Mouse (Mus musculus) MEL-GATA-1-ER (cell line): Measurements from ENCODE around the gene Slc15a5.
A peak's percentile ranks its signal among the peaks of the same experiment; 100 is the strongest.

Source experiments
- DNase-seq: peaks from one replicate; pipeline ENCODE4 v3.0.0-alpha.2; 2012; ENCODE audit warnings: low read depth; ENCODE audit errors: extremely low read depth

The Slc15a5 gene

GRCm38 (mm10) chr6:138069921-138070320, 9.8 kb downstream of the Slc15a5 start:
- DNase-seq: no peak

GRCm38 (mm10) chr6:138055572-138055971, 24.1 kb downstream of the Slc15a5 start:
- DNase-seq: no peak

- DNase-seq: no peak
Observed at GRCm38 (mm10) chr6:138054956-138055355, 24.8 kb downstream of the Slc15a5 start.

GRCm38 (mm10) chr6:138054166-138054565, 25.6 kb downstream of the Slc15a5 start:
- peak; percentile 0 for DNase-seq

- DNase-seq: no peak
Observed at GRCm38 (mm10) chr6:138053686-138054085, 26.0 kb downstream of the Slc15a5 start.

GRCm38 (mm10) chr6:138045364-138045763, 34.4 kb downstream of the Slc15a5 start:
- DNase-seq: no peak

- no peak for DNase-seq
Observed at GRCm38 (mm10) chr6:138042891-138043290, 36.8 kb downstream of the Slc15a5 start.

- no peak for DNase-seq
Observed at GRCm38 (mm10) chr6:138041865-138042264, 37.9 kb downstream of the Slc15a5 start.

- no peak for DNase-seq
Observed at GRCm38 (mm10) chr6:138037587-138037986, 42.1 kb downstream of the Slc15a5 start.

- no peak for DNase-seq
Observed at GRCm38 (mm10) chr6:138036891-138037290, 42.8 kb downstream of the Slc15a5 start.

GRCm38 (mm10) chr6:138016898-138017297, 62.8 kb downstream of the Slc15a5 start:
- no peak for DNase-seq

GRCm38 (mm10) chr6:138014976-138015674, 64.6 kb downstream of the Slc15a5 start:
- no peak for DNase-seq

GRCm38 (mm10) chr6:138011955-138012354, 67.8 kb downstream of the Slc15a5 start:
- DNase-seq: no peak

GRCm38 (mm10) chr6:138007705-138008104, 72.0 kb downstream of the Slc15a5 start:
- no peak for DNase-seq

GRCm38 (mm10) chr6:138006525-138007251, 73.0 kb downstream of the Slc15a5 start:
- DNase-seq: no peak

- no peak for DNase-seq
Observed at GRCm38 (mm10) chr6:137989853-137990252, 89.9 kb downstream of the Slc15a5 start.

- no peak for DNase-seq
Observed at GRCm38 (mm10) chr6:137985169-137985568, 94.5 kb downstream of the Slc15a5 start.

- DNase-seq: no peak
Observed at GRCm38 (mm10) chr6:137982195-137982737, 97.5 kb downstream of the Slc15a5 start.

- no peak for DNase-seq
Observed at GRCm38 (mm10) chr6:137980905-137981696, 98.6 kb downstream of the Slc15a5 start.

- no peak for DNase-seq
Observed at GRCm38 (mm10) chr6:137980413-137980812, 99.3 kb downstream of the Slc15a5 start.

- DNase-seq: no peak
Observed at GRCm38 (mm10) chr6:137979802-137980201, 99.9 kb downstream of the Slc15a5 start.

- no peak for DNase-seq
Observed at GRCm38 (mm10) chr6:137976021-137976420, 103.7 kb downstream of the Slc15a5 start.
